Mouse (Mus musculus): ENCODE measurements around the gene Eef2k. TPM values are rescaled to one million over a fixed set of nuclear protein-coding genes. Genes with fewer than 3 reads are reported as not detected.
"Not testable (repeated sequence)": the region's sequence is repeated elsewhere in the genome, so short reads cannot be mapped to it uniquely, and the experiment has no call there.

Eef2k gene
- polyA plus RNA-seq, 1 experiment = 15.1 TPM

GRCm38 (mm10) chr7:120918526-120918962, 75.9 kb downstream of the Eef2k start:
- Histone ChIP-seq H3K27ac (ENCODE audit: insufficient read depth, low read depth, low read length) (peak overlapping the region; percentile 79), H3K4me3 (ENCODE audit: insufficient read depth, low read length) (peak overlapping the region; percentile 99), H3K4me1 (ENCODE audit: control insufficient read depth, insufficient read depth, low read length) (peaks cover 9% of the 10 kb centered on the region; the same call in 1 of the 2 replicates)
- no peak for TF ChIP-seq POLR2A (IDR thresholded peaks at IDR 0.05; ENCODE audit: borderline replicate concordance, low read depth, low read length)

- H3K4me3 ChIP-seq (ENCODE audit: insufficient read depth, low read length) = no peak overlapping the region
- no peak for TF ChIP-seq POLR2A (IDR thresholded peaks at IDR 0.05; ENCODE audit: borderline replicate concordance, low read depth, low read length)
- no peak for TF ChIP-seq CTCF (IDR thresholded peaks at IDR 0.05; ENCODE audit: low read depth, low read length)
- H3K27ac ChIP-seq (ENCODE audit: insufficient read depth, low read depth, low read length) = no peak overlapping the region
- no peaks in the 10 kb centered on the region for H3K4me1 ChIP-seq (ENCODE audit: control insufficient read depth, insufficient read depth, low read length)
These were observed 90.5 kb downstream of the Eef2k start for GRCm38 (mm10) chr7:120933110-120933509.

GRCm38 (mm10) chr7:120933680-120934195, 91.1 kb downstream of the Eef2k start:
- Histone ChIP-seq H3K27ac (ENCODE audit: insufficient read depth, low read depth, low read length) (no peak overlapping the region), H3K4me1 (ENCODE audit: control insufficient read depth, insufficient read depth, low read length) (no peaks in the 10 kb centered on the region), H3K4me3 (ENCODE audit: insufficient read depth, low read length) (no peak overlapping the region)
- TF ChIP-seq POLR2A (IDR thresholded peaks at IDR 0.05; ENCODE audit: borderline replicate concordance, low read depth, low read length) (no peak), CTCF (IDR thresholded peaks at IDR 0.05; ENCODE audit: low read depth, low read length) (no peak)

- Histone ChIP-seq H3K27ac (ENCODE audit: insufficient read depth, low read depth, low read length) (no peak overlapping the region), H3K4me3 (ENCODE audit: insufficient read depth, low read length) (no peak overlapping the region), H3K4me1 (ENCODE audit: control insufficient read depth, insufficient read depth, low read length) (no peaks in the 10 kb centered on the region)
- TF ChIP-seq CTCF (IDR thresholded peaks at IDR 0.05; ENCODE audit: low read depth, low read length) = peak; percentile 68
- TF ChIP-seq POLR2A (IDR thresholded peaks at IDR 0.05; ENCODE audit: borderline replicate concordance, low read depth, low read length) = no peak
These were observed 92.1 kb downstream of the Eef2k start for GRCm38 (mm10) chr7:120934716-120935115.

GRCm38 (mm10) chr7:120936522-120936921, 93.9 kb downstream of the Eef2k start:
- Histone ChIP-seq H3K4me1 (ENCODE audit: control insufficient read depth, insufficient read depth, low read length) (no peaks in the 10 kb centered on the region), H3K4me3 (ENCODE audit: insufficient read depth, low read length) (no peak overlapping the region), H3K27ac (ENCODE audit: insufficient read depth, low read depth, low read length) (no peak overlapping the region)
- no peak for TF ChIP-seq CTCF (IDR thresholded peaks at IDR 0.05; ENCODE audit: low read depth, low read length)
- no peak for TF ChIP-seq POLR2A (IDR thresholded peaks at IDR 0.05; ENCODE audit: borderline replicate concordance, low read depth, low read length)

GRCm38 (mm10) chr7:120938206-120938605, 95.6 kb downstream of the Eef2k start:
- Histone ChIP-seq H3K27ac (ENCODE audit: insufficient read depth, low read depth, low read length) (no peak overlapping the region), H3K4me3 (ENCODE audit: insufficient read depth, low read length) (no peak overlapping the region), H3K4me1 (ENCODE audit: control insufficient read depth, insufficient read depth, low read length) (no peaks in the 10 kb centered on the region)
- TF ChIP-seq CTCF (IDR thresholded peaks at IDR 0.05; ENCODE audit: low read depth, low read length) (no peak), POLR2A (IDR thresholded peaks at IDR 0.05; ENCODE audit: borderline replicate concordance, low read depth, low read length) (no peak)

GRCm38 (mm10) chr7:120940343-120940742, 97.7 kb downstream of the Eef2k start:
- TF ChIP-seq POLR2A (IDR thresholded peaks at IDR 0.05; ENCODE audit: borderline replicate concordance, low read depth, low read length) (no peak), CTCF (IDR thresholded peaks at IDR 0.05; ENCODE audit: low read depth, low read length) (no peak)

GRCm38 (mm10) chr7:120941214-120941613, 98.6 kb downstream of the Eef2k start:
- Histone ChIP-seq H3K4me3 (ENCODE audit: insufficient read depth, low read length) (no peak overlapping the region), H3K4me1 (ENCODE audit: control insufficient read depth, insufficient read depth, low read length) (no peaks in the 10 kb centered on the region), H3K27ac (ENCODE audit: insufficient read depth, low read depth, low read length) (no peak overlapping the region)
- TF ChIP-seq POLR2A (IDR thresholded peaks at IDR 0.05; ENCODE audit: borderline replicate concordance, low read depth, low read length) = no peak
- no peak for TF ChIP-seq CTCF (IDR thresholded peaks at IDR 0.05; ENCODE audit: low read depth, low read length)

More at GRCm38 (mm10) chr7:120940343-120940742, 97.7 kb downstream of the Eef2k start:
- no peaks in the 10 kb centered on the region for H3K4me1 ChIP-seq (ENCODE audit: control insufficient read depth, insufficient read depth, low read length)
- H3K4me3 ChIP-seq (ENCODE audit: insufficient read depth, low read length) = no peak overlapping the region
- no peak overlapping the region for H3K27ac ChIP-seq (ENCODE audit: insufficient read depth, low read depth, low read length)

- peaks cover 4% of the 10 kb centered on the region; the same call in 1 of the 2 replicates for H3K4me1 ChIP-seq (ENCODE audit: control insufficient read depth, insufficient read depth, low read length)
- H3K27ac ChIP-seq (ENCODE audit: insufficient read depth, low read depth, low read length) = no peak overlapping the region
- no peak for TF ChIP-seq CTCF (IDR thresholded peaks at IDR 0.05; ENCODE audit: low read depth, low read length)
- no peak for TF ChIP-seq POLR2A (IDR thresholded peaks at IDR 0.05; ENCODE audit: borderline replicate concordance, low read depth, low read length)
- no peak overlapping the region for H3K4me3 ChIP-seq (ENCODE audit: insufficient read depth, low read length)
These were observed 99.9 kb downstream of the Eef2k start for GRCm38 (mm10) chr7:120942506-120942905.

GRCm38 (mm10) chr7:120943936-120944509, 101.4 kb downstream of the Eef2k start:
- Histone ChIP-seq H3K27ac (ENCODE audit: insufficient read depth, low read depth, low read length) (no peak overlapping the region), H3K4me3 (ENCODE audit: insufficient read depth, low read length) (no peak overlapping the region), H3K4me1 (ENCODE audit: control insufficient read depth, insufficient read depth, low read length) (peaks cover 12% of the 10 kb centered on the region)
- no peak for TF ChIP-seq CTCF (IDR thresholded peaks at IDR 0.05; ENCODE audit: low read depth, low read length)
- TF ChIP-seq POLR2A (IDR thresholded peaks at IDR 0.05; ENCODE audit: borderline replicate concordance, low read depth, low read length) = no peak

GRCm38 (mm10) chr7:120953591-120953990, 111.0 kb downstream of the Eef2k start:
- H3K4me1 ChIP-seq (ENCODE audit: control insufficient read depth, insufficient read depth, low read length); H3K27ac ChIP-seq (ENCODE audit: insufficient read depth, low read depth, low read length); H3K4me3 ChIP-seq (ENCODE audit: insufficient read depth, low read length): not testable (repeated sequence)

Other genes with a start within 250 kb of the Eef2k start
- 75.3 and 99.8 TPM in 2 replicates for gene Uqcrc2, start 207.7 kb upstream of the Eef2k start, polyA plus RNA-seq (2012; ENCODE audit: insufficient read depth, insufficient read length, missing spikeins)
- gene Pdzd9, start 172.5 kb upstream of the Eef2k start, polyA plus RNA-seq (2012; ENCODE audit: insufficient read depth, insufficient read length, missing spikeins) = 0.37 and 0.42 TPM in 2 replicates
- gene Mosmo, start 165.2 kb upstream of the Eef2k start, polyA plus RNA-seq (2012; ENCODE audit: insufficient read depth, insufficient read length, missing spikeins) = 22.2 and 35.0 TPM in 2 replicates
- gene Vwa3a, start 103.5 kb upstream of the Eef2k start, polyA plus RNA-seq (2012; ENCODE audit: insufficient read depth, insufficient read length, missing spikeins) = not detected in 2 replicates
- not detected in 2 replicates for gene Gm5737, start 30.5 kb upstream of the Eef2k start, polyA plus RNA-seq (2012; ENCODE audit: insufficient read depth, insufficient read length, missing spikeins)
- 9.2 and 9.3 TPM in 2 replicates for gene Polr3e, start 74.9 kb downstream of the Eef2k start, polyA plus RNA-seq (2012; ENCODE audit: insufficient read depth, insufficient read length, missing spikeins)
- gene Cdr2, start 139.5 kb downstream of the Eef2k start, polyA plus RNA-seq (2012; ENCODE audit: insufficient read depth, insufficient read length, missing spikeins) = 4.9 and 6.1 TPM in 2 replicates
- 3.3 TPM in 1 of 2 replicates, not detected in the other for gene Mfsd13b, start 139.7 kb downstream of the Eef2k start, polyA plus RNA-seq (2012; ENCODE audit: insufficient read depth, insufficient read length, missing spikeins)
- 40.7 and 43.4 TPM in 2 replicates for gene Mettl9, start 191.6 kb downstream of the Eef2k start, polyA plus RNA-seq (2012; ENCODE audit: insufficient read depth, insufficient read length, missing spikeins)
- gene Igsf6, start 231.7 kb downstream of the Eef2k start, polyA plus RNA-seq (2012; ENCODE audit: insufficient read depth, insufficient read length, missing spikeins) = 188 and 191 TPM in 2 replicates
- gene Otoa, start 238.8 kb downstream of the Eef2k start, polyA plus RNA-seq (2012; ENCODE audit: insufficient read depth, insufficient read length, missing spikeins) = not detected in 2 replicates